In genomic region chr7:96904442-96904841, GRCm38 (mm10) we compare ENCODE assay signal across 22 mouse cellular contexts. TPM values are rescaled to one million over a fixed set of nuclear protein-coding genes. Genes with fewer than 3 reads are reported as not detected.
DNase-seq lines count a peak whose midpoint lies in the region; ATAC-seq and TF ChIP-seq lines count a peak whose summit lies in the region.
"Had no signal": no experiment of that assay in that cellular context is flagged by ENCODE, and none has a peak within 500 bp of the region (broad histone marks: within the 10 kb centered on the region; RNA-seq: fewer than 3 reads in every experiment).

No protein-coding gene starts in this region.

- no peaks in the 10 kb centered on the region for H3K9me3 ChIP-seq in liver, embryonic 11.5 days (ENCODE audit: control insufficient read depth, low read length)
- no peaks in the 10 kb centered on the region for H3K9me3 ChIP-seq in neural tube, embryonic 13.5 days
- H3K9me3 ChIP-seq in neural tube, embryonic 15.5 days (replicated peaks), result no peaks in the 10 kb centered on the region
- no peaks in the 10 kb centered on the region for H3K9me3 ChIP-seq in midbrain, embryonic 13.5 days
- H3K9me3 ChIP-seq: limb, embryonic 15.5 days had no signal

- ATAC-seq in liver, embryonic 11.5 days (replicated peaks; ENCODE audit: low FRiP score), result no peak
- no peak for ATAC-seq in neural tube, embryonic 13.5 days (ENCODE audit: low read depth)
- ATAC-seq in neural tube, embryonic 15.5 days (ENCODE audit: low FRiP score), result no peak
- ATAC-seq in midbrain, embryonic 13.5 days, result peak; percentile 28; the same call in 1 of the 2 replicates

- no peaks in the 10 kb centered on the region for H3K79me2 ChIP-seq in liver, adult 2 months (ENCODE audit: control insufficient read depth, insufficient read depth, low read length)

- 20% methylated on average over 3 of the region's 3 CpGs for WGBS in liver, adult 2 months
- 52% methylated on average over 3 of the region's 3 CpGs for whole genome bisulfite sequencing in liver, embryonic 11.5 days
- WGBS in neural tube, embryonic 13.5 days, result 27% methylated on average over 3 of the region's 3 CpGs
- WGBS in neural tube, embryonic 15.5 days, result 22% methylated on average over 3 of the region's 3 CpGs
- 51% methylated on average over 3 of the region's 3 CpGs for WGBS in midbrain, embryonic 13.5 days

- TF ChIP-seq POLR2A in liver, adult 2 months (IDR thresholded peaks at IDR 0.05; ENCODE audit: extremely low read depth, insufficient read depth, low read length), result no peak

- no peak overlapping the region for H3K4me3 ChIP-seq in liver, adult 2 months (ENCODE audit: insufficient read depth, low read depth, low read length)
- H3K4me3 ChIP-seq in liver, embryonic 11.5 days (ENCODE audit: low read depth, low read length), result no peak overlapping the region
- H3K4me3 ChIP-seq in neural tube, embryonic 13.5 days, result no peak overlapping the region
- H3K4me3 ChIP-seq in neural tube, embryonic 15.5 days (replicated peaks), result no peak overlapping the region
- H3K4me3 ChIP-seq in midbrain, embryonic 13.5 days (replicated peaks), result no peak overlapping the region
- H3K4me3 ChIP-seq: limb, embryonic 15.5 days had no signal

- no peak overlapping the region for H3K9ac ChIP-seq in liver, adult 2 months (ENCODE audit: low read depth, low read length)
- no peak overlapping the region for H3K9ac ChIP-seq in liver, embryonic 11.5 days (ENCODE audit: low read depth, low read length)
- no peak overlapping the region for H3K9ac ChIP-seq in neural tube, embryonic 13.5 days
- no peak overlapping the region for H3K9ac ChIP-seq in neural tube, embryonic 15.5 days (replicated peaks)
- no peak overlapping the region for H3K9ac ChIP-seq in midbrain, embryonic 13.5 days (replicated peaks)
- H3K9ac ChIP-seq: limb, embryonic 15.5 days had no signal

- 0 out of 2 replicates have a peak, but pooled peaks cover 2% of the 10 kb centered on the region for H3K4me1 ChIP-seq in liver, adult 2 months (ENCODE audit: control insufficient read depth, insufficient read depth, low read length)
- H3K4me1 ChIP-seq in liver, embryonic 11.5 days (replicated peaks; ENCODE audit: control insufficient read depth, insufficient read depth, low read length), result no peaks in the 10 kb centered on the region
- H3K4me1 ChIP-seq in neural tube, embryonic 13.5 days (replicated peaks), result peaks cover 64% of the 10 kb centered on the region
- H3K4me1 ChIP-seq in neural tube, embryonic 15.5 days, result peaks cover 14% of the 10 kb centered on the region
- peaks cover 56% of the 10 kb centered on the region for H3K4me1 ChIP-seq in midbrain, embryonic 13.5 days (replicated peaks)

- no peaks in the 10 kb centered on the region for H3K36me3 ChIP-seq in liver, adult 2 months (ENCODE audit: control insufficient read depth, insufficient read depth, low read length)
- no peaks in the 10 kb centered on the region for H3K36me3 ChIP-seq in liver, embryonic 11.5 days (ENCODE audit: control insufficient read depth, insufficient read depth, low read length)
- peaks cover 11% of the 10 kb centered on the region for H3K36me3 ChIP-seq in neural tube, embryonic 13.5 days
- peaks cover 10% of the 10 kb centered on the region for H3K36me3 ChIP-seq in neural tube, embryonic 15.5 days
- H3K36me3 ChIP-seq in midbrain, embryonic 13.5 days, result peaks cover 14% of the 10 kb centered on the region

- no peak overlapping the region for H3K4me2 ChIP-seq in liver, embryonic 11.5 days
- H3K4me2 ChIP-seq in neural tube, embryonic 13.5 days, result no peak overlapping the region
- no peak overlapping the region for H3K4me2 ChIP-seq in neural tube, embryonic 15.5 days
- H3K4me2 ChIP-seq in midbrain, embryonic 13.5 days (replicated peaks), result no peak overlapping the region
- H3K4me2 ChIP-seq: limb, embryonic 15.5 days had no signal

- H3K27ac ChIP-seq in liver, adult 2 months (replicated peaks; ENCODE audit: insufficient read depth, low read depth, low read length), result no peak overlapping the region
- H3K27ac ChIP-seq in liver, embryonic 11.5 days (ENCODE audit: low read depth, low read length), result no peak overlapping the region
- H3K27ac ChIP-seq in neural tube, embryonic 13.5 days (replicated peaks), result peak overlapping the region; percentile 68; the same call in 1 of the 2 replicates
- H3K27ac ChIP-seq in neural tube, embryonic 15.5 days (replicated peaks), result no peak overlapping the region
- no peak overlapping the region for H3K27ac ChIP-seq in midbrain, embryonic 13.5 days
- H3K27ac ChIP-seq: limb, embryonic 15.5 days; stomach, postnatal 0 days had no signal

- peaks cover 5% of the 10 kb centered on the region; the same call in 1 of the 2 replicates for H3K27me3 ChIP-seq in liver, adult 2 months (ENCODE audit: control insufficient read depth, insufficient read depth, low read length)
- no peaks in the 10 kb centered on the region for H3K27me3 ChIP-seq in liver, embryonic 11.5 days (replicated peaks; ENCODE audit: control insufficient read depth, insufficient read depth, low read length)
- H3K27me3 ChIP-seq in neural tube, embryonic 13.5 days, result no peaks in the 10 kb centered on the region
- H3K27me3 ChIP-seq in neural tube, embryonic 15.5 days (replicated peaks), result no peaks in the 10 kb centered on the region
- peaks cover 3% of the 10 kb centered on the region; the same call in 1 of the 2 replicates for H3K27me3 ChIP-seq in midbrain, embryonic 13.5 days
- H3K27me3 ChIP-seq: limb, embryonic 15.5 days had no signal

- no peak for TF ChIP-seq CTCF in liver, adult 2 months (IDR thresholded peaks at IDR 0.05; ENCODE audit: low read depth, low read length)

- DNase-seq in adrenal gland, postnatal 10 days, result peak; percentile 29
- DNase-seq in adrenal gland, postnatal 14 days, result no peak
- DNase-seq in liver, adult 2 months (ENCODE audit: extremely low read depth, low read depth, low spot score), result peak; percentile 76
- DNase-seq in liver, embryonic 11.5 days (ENCODE audit: low spot score), result no peak
- no peak for DNase-seq in kidney, adult 9 months
- DNase-seq: cerebellum, adult 18-20 months; cerebellum, postnatal 14 days; gastrocnemius, postnatal 25 days; heart, adult 18-20 months; kidney, adult 2 months; kidney, postnatal 10 days; left cerebral cortex, postnatal 4 days; lung, adult 18-20 months; lung, postnatal 14 days; right cerebral cortex, postnatal 14 days; thymus, adult 2 months; thymus, postnatal 4 days had no signal

RNA-seq across cellular contexts. Expression of gene Nars2, which starts 46.9 kb away (rescaled TPM):
- 10 to 100 TPM; 25.0 to 25.7 TPM for total RNA-seq in adrenal gland, postnatal 10 days (2021)
- 19.3 and 23.8 TPM in 2 replicates for total RNA-seq in adrenal gland, postnatal 14 days (2021)
- 17.3 and 18.0 TPM in 2 replicates for total RNA-seq in liver, adult 2 months (2014; rRNA removed)
- polyA plus RNA-seq in liver, adult 2 months (2012; rRNA removed), result 6.2 and 6.9 TPM in 2 replicates
- polyA plus RNA-seq in liver, embryonic 11.5 days (2014; fragmentation: Nextera tagmentation; extraction: Ambion mirVana), result 31.2 and 37.6 TPM in 2 replicates
- 19.1 and 26.8 TPM in 2 replicates for polyA plus RNA-seq in neural tube, embryonic 13.5 days (2015; fragmentation: Nextera tagmentation; extraction: Ambion mirVana)
- polyA plus RNA-seq in neural tube, embryonic 15.5 days (2015; fragmentation: Nextera tagmentation; extraction: Ambion mirVana), result 18.7 and 22.0 TPM in 2 replicates
- polyA plus RNA-seq in midbrain, embryonic 13.5 days (2015; fragmentation: Nextera tagmentation; extraction: Ambion mirVana), result 15.6 and 19.0 TPM in 2 replicates

Comparison
In these comparisons a context has a peak if more than half of its experiments do, and no peak if none do; other contexts are left out.
1. DNase-seq: peak in adrenal gland, postnatal 10 days (single experiment) and liver, adult 2 months (single experiment); none in adrenal gland, postnatal 14 days (single experiment), liver, embryonic 11.5 days (single experiment) and kidney, adult 9 months (single experiment).